Mouse (Mus musculus) cerebellum, adult 2 months (tissue): ENCODE measurements at regions not wholly inside any gene's neighbourhood (a gene's known extent, or its start where the extent isn't known, plus 50 kb on each side); places are given as distances from the start of the nearest gene placed in this dataset.

Experiments used
- DNase-seq, 2 experiments: peaks; one replicate each; pipeline ENCODE4 v3.0.0; 2021
- H3K27ac ChIP-seq: fragments of 200-500 bp; 2 replicates; pipeline ENCODE4 v1.5.1; 2012; ENCODE audit warnings: low read length, control low read depth, inconsistent platforms; ENCODE audit not compliant: insufficient read depth
- H3K27me3 ChIP-seq: fragments of 200-500 bp; 2 replicates; pipeline ENCODE4 v1.6.1; 2012; ENCODE audit warnings: inconsistent platforms, mild to moderate bottlenecking, low read length, moderate library complexity; ENCODE audit not compliant: control insufficient read depth, insufficient read depth
- H3K4me1 ChIP-seq: fragments of 200-500 bp; 2 replicates; pipeline ENCODE4 v1.6.1; 2011; ENCODE audit warnings: low read length; ENCODE audit not compliant: control insufficient read depth, insufficient read depth
- H3K4me3 ChIP-seq: fragments of 200-500 bp; replicated peaks from 2 replicates; pipeline ENCODE3; 2011; ENCODE audit warnings: mild to moderate bottlenecking, low read depth, low read length, control low read depth; ENCODE audit not compliant: insufficient read depth
- CTCF ChIP-seq: fragments of 200-500 bp; IDR thresholded peaks from 2 replicates; pipeline ENCODE4 v1.5.1; 2011; ENCODE audit warnings: low read depth, mild to moderate bottlenecking, control low read depth, low read length, moderate library complexity, borderline replicate concordance; ENCODE audit not compliant: insufficient read depth
- POLR2A ChIP-seq: fragments of 200-500 bp; IDR thresholded peaks from 2 replicates; pipeline ENCODE4 v1.6.1; 2011; ENCODE audit warnings: low read length, control low read depth, borderline replicate concordance; ENCODE audit not compliant: insufficient read depth
- WGBS: fragments of 180-500 bp; shearing (Covaris S2); methylation state at CpG from one replicate; pipeline ENCODE4 v1.1.7; 2018; 5-methylcytosine and 5-hydroxymethylcytosine counted together

DNA sequence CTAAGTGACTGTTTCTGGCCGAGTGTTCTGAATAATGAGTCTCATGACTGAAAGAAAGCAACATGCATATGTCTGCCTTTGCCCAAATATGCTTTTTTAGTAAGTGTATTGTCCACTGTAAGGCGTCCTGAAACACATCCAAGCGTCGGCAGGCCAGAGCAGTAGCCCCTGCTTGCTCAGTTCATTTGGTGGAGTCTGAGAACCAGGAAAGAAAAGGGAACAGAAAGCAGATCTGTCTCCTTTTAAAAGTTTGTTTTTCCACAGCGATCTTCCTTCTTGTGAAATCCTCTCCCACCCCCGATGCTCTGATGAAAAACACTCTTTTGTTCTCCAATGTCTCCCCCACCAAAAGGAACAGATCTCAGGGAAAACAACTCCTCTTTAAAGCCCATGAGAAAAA, 324.7 kb downstream of the Zfp706 start:
- TF ChIP-seq CTCF (no peak), POLR2A (no peak)
- WGBS = 62% methylated on average over 6 of the region's 6 CpGs
- Histone ChIP-seq H3K4me3 (no peak overlapping the region), H3K27me3 (no peaks in the 10 kb centered on the region), H3K4me1 (no peaks in the 10 kb centered on the region; the same call in 1 of the 2 replicates), H3K27ac (no peak overlapping the region)
- no peak for DNase-seq

DNA sequence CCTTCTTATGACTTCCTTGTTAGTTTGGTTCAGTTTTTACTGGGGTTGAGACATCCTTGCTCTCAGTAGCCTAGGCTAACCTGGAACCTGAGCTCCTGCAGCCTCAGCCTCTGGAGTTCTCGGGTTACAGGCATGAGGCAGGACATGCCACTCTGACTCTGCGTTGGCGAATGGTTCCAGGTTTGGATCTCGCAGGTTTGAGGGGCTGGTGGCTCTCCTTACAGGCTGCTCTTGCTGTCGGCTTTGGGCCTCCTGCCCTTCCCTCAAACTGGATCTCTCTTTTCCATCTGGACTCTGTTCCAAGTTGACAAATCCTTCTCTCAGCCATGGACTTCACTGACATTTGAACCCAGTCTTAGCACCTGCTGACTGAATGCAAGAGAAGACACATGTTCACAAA, 325.4 kb downstream of the Zfp706 start:
- Histone ChIP-seq H3K27ac (no peak overlapping the region), H3K27me3 (no peaks in the 10 kb centered on the region), H3K4me3 (no peak overlapping the region), H3K4me1 (no peaks in the 10 kb centered on the region; the same call in 1 of the 2 replicates)
- no peak for TF ChIP-seq CTCF
- TF ChIP-seq POLR2A = no peak
- DNase-seq = no peak
- WGBS = 73% methylated on average over 5 of the region's 5 CpGs

DNA sequence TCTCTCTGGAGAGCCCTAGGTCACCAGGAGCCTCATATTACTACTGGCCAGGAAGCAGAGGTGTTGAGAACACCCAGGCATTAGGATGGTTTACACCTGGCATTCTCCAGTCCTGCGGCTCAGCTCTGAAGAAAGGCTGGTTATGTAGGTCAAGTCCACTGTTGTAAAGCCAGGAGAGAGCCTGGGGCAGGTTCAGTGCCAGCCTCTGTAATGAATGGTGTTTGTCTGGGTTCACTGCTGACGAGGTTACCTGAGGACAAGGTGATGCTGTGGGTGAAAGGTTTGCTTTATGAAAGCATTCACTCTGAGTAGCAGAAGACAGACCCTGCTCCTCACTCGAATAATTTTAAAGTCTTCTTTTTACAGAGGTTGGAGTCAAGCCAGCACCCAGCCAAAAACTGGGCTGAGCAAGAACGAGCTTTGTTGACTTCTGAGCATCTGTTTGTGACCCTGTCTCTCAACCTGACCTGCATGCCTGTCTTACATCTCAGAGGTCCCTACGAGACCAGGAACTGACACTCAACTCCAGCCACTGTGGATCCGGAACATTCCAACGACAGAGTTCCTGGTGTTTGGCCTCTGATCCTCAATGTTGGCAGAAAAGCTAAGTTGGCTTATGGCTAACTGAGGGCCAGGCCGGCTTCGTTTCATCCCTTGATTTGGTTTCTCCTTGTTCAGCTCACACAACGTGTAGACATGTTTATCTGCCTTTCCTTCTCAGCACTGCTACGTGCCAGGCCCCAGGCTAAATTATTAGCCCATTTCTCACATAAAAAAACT, 327.0 kb downstream of the Zfp706 start:
- DNase-seq = peak in 1 of 2 experiments; percentile 15
- no peak overlapping the region for H3K27ac ChIP-seq
- H3K27me3 ChIP-seq = no peaks in the 10 kb centered on the region
- no peak overlapping the region for H3K4me3 ChIP-seq
- 46% methylated on average over 11 of the region's 11 CpGs for WGBS
- no peaks in the 10 kb centered on the region; the same call in 1 of the 2 replicates for H3K4me1 ChIP-seq
- TF ChIP-seq POLR2A (no peak), CTCF (no peak)

GRCm38 (mm10) chr15:36679577-36679976, 328.0 kb downstream of the Zfp706 start:
- 87% methylated on average over 13 of the region's 13 CpGs for WGBS
- TF ChIP-seq POLR2A (no peak), CTCF (no peak)

DNA sequence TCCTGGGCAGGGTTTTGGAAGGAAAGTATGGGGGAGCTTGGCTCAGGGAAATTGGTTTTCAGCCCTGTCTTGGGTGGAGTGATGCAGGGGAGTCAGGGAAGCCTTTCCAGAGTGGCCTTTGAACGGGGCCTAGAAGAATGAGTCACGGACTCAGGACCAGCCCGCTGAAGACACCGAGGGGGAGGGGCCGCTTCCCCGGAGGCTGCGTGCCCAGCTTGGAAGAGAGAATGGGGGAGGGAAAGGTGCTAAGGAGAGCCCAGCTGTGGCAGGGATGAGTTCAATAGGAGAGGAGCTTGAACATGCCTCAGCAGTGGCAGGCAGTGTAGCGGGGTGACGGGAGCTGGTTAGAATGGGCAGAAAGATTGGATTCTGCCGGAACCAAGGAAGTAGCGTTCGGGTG, 337.8 kb downstream of the Zfp706 start:
- H3K4me3 ChIP-seq = no peak overlapping the region
- WGBS = 34% methylated on average over 12 of the region's 12 CpGs
- no peaks in the 10 kb centered on the region for H3K27me3 ChIP-seq
- no peaks in the 10 kb centered on the region for H3K4me1 ChIP-seq
- TF ChIP-seq CTCF = no peak
- no peak for TF ChIP-seq POLR2A
- H3K27ac ChIP-seq = no peak overlapping the region
- no peak for DNase-seq

More at GRCm38 (mm10) chr15:36679577-36679976, 328.0 kb downstream of the Zfp706 start:
- H3K4me3 ChIP-seq = no peak overlapping the region
- DNase-seq = no peak
- H3K4me1 ChIP-seq = no peaks in the 10 kb centered on the region; the same call in 1 of the 2 replicates
- H3K27ac ChIP-seq = no peak overlapping the region
- H3K27me3 ChIP-seq = no peaks in the 10 kb centered on the region

GRCm38 (mm10) chr15:36666566-36666965, 341.0 kb downstream of the Zfp706 start:
- 49% methylated on average over 3 of the region's 3 CpGs for WGBS
- Histone ChIP-seq H3K4me3 (no peak overlapping the region), H3K27me3 (no peaks in the 10 kb centered on the region), H3K4me1 (no peaks in the 10 kb centered on the region), H3K27ac (no peak overlapping the region)
- TF ChIP-seq POLR2A (no peak), CTCF (no peak)
- DNase-seq = no peak

GRCm38 (mm10) chr15:36664391-36664790, 343.2 kb downstream of the Zfp706 start:
- 80% methylated on average over 6 of the region's 6 CpGs for WGBS
- Histone ChIP-seq H3K4me3 (no peak overlapping the region), H3K27ac (no peak overlapping the region), H3K4me1 (no peaks in the 10 kb centered on the region), H3K27me3 (no peaks in the 10 kb centered on the region)
- TF ChIP-seq CTCF (no peak), POLR2A (no peak)
- no peak for DNase-seq

GRCm38 (mm10) chr15:36660986-36661385, 346.6 kb downstream of the Zfp706 start:
- no peak for DNase-seq
- Histone ChIP-seq H3K27me3 (no peaks in the 10 kb centered on the region), H3K27ac (no peak overlapping the region), H3K4me1 (no peaks in the 10 kb centered on the region), H3K4me3 (no peak overlapping the region)
- TF ChIP-seq POLR2A = no peak
- no peak for TF ChIP-seq CTCF
- WGBS = 84% methylated on average over 7 of the region's 7 CpGs
